Mouse (Mus musculus): ENCODE data around the gene BC030870.

- TF ChIP-seq POLR2A (IDR thresholded peaks at IDR 0.05; ENCODE audit: low read depth, low read length) (no peak), CTCF (IDR thresholded peaks at IDR 0.05; ENCODE audit: borderline replicate concordance, insufficient read depth, low read length) (no peak)
Observed at GRCm38 (mm10) chr8:65159096-65159748, 29.9 kb upstream of the BC030870 start.
